ENCODE assay signal across 27 mouse cellular contexts in the genomic region with DNA sequence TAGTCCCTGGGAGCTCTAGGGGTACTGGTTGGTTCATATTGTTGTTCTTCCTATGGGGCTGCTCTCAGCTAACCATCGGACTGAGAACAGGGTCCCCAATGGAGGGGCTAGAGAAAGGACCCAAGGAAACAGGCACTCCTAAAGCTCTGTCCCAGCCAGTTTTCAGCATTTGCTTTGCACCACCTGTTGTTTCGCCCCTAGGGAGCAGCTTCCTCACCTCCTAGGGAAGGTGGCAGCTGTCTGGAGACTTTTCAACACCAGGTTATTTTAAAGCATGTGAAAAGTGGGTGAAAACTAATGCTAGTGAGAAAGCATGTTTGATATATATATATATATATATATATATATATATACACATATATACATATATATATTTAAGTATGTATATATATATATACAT.
"Had no signal": no experiment of that assay in that cellular context is flagged by ENCODE, and none has a peak within 500 bp of the region (broad histone marks: within the 10 kb centered on the region; RNA-seq: fewer than 3 reads in every experiment).

No protein-coding gene starts in this region.

- H3K4me2 ChIP-seq: embryonic facial prominence, embryonic 12.5 days; embryonic facial prominence, embryonic 13.5 days; embryonic facial prominence, embryonic 15.5 days; forebrain, embryonic 12.5 days; forebrain, embryonic 13.5 days; forebrain, embryonic 15.5 days had no signal

- H3K27me3 ChIP-seq: embryonic facial prominence, embryonic 12.5 days; embryonic facial prominence, embryonic 13.5 days; embryonic facial prominence, embryonic 15.5 days; forebrain, embryonic 12.5 days; forebrain, embryonic 13.5 days; forebrain, embryonic 15.5 days had no signal

- H3K4me3 ChIP-seq: embryonic facial prominence, embryonic 10.5 days; embryonic facial prominence, embryonic 12.5 days; embryonic facial prominence, embryonic 13.5 days; embryonic facial prominence, embryonic 15.5 days; erythroblast, embryonic 14.5 days; forebrain, embryonic 10.5 days; forebrain, embryonic 12.5 days; forebrain, embryonic 13.5 days; forebrain, embryonic 15.5 days; gastrocnemius, adult 2 months; heart, adult 2 months had no signal

- ATAC-seq: forebrain, embryonic 13.5 days; forebrain, embryonic 14.5 days; forebrain, embryonic 15.5 days; forebrain, embryonic 16.5 days; forebrain, postnatal 0 days had no signal

- H3K9ac ChIP-seq: embryonic facial prominence, embryonic 12.5 days; embryonic facial prominence, embryonic 13.5 days; embryonic facial prominence, embryonic 15.5 days; forebrain, embryonic 12.5 days; forebrain, embryonic 13.5 days; forebrain, embryonic 15.5 days; forebrain, postnatal 0 days had no signal

- H3K9me3 ChIP-seq: embryonic facial prominence, embryonic 10.5 days; embryonic facial prominence, embryonic 12.5 days; embryonic facial prominence, embryonic 13.5 days; embryonic facial prominence, embryonic 15.5 days; forebrain, embryonic 10.5 days; forebrain, embryonic 12.5 days; forebrain, embryonic 13.5 days; forebrain, embryonic 15.5 days had no signal

- H3K27ac ChIP-seq: embryonic facial prominence, embryonic 10.5 days; embryonic facial prominence, embryonic 12.5 days; embryonic facial prominence, embryonic 13.5 days; embryonic facial prominence, embryonic 15.5 days; forebrain, embryonic 10.5 days; forebrain, embryonic 12.5 days; forebrain, embryonic 13.5 days; forebrain, embryonic 15.5 days; gastrocnemius, adult 2 months; heart, adult 2 months had no signal

- H3K36me3 ChIP-seq: embryonic facial prominence, embryonic 10.5 days; embryonic facial prominence, embryonic 12.5 days; embryonic facial prominence, embryonic 13.5 days; embryonic facial prominence, embryonic 15.5 days; forebrain, embryonic 10.5 days; forebrain, embryonic 12.5 days; forebrain, embryonic 15.5 days had no signal

- DNase-seq: cerebellum, adult 9-10 months; cerebellum, adult 9-11 months; cerebellum, postnatal 10 days; cerebellum, postnatal 14 days; cerebellum, postnatal 25 days; cerebellum, postnatal 36 days; embryo, embryonic 11 days; forebrain, postnatal 0 days; gastrocnemius, adult 2 months; gastrocnemius, postnatal 10 days; gastrocnemius, postnatal 14 days; gastrocnemius, postnatal 25 days; gastrocnemius, postnatal 36 days; heart, adult 11 months; heart, adult 18-20 months; heart, adult 2 months had no signal
